Mouse (Mus musculus) hindbrain, embryonic 12.5 days (tissue): ENCODE measurements at regions not wholly inside any gene's neighbourhood (a gene's known extent, or its start where the extent isn't known, plus 50 kb on each side); places are given as distances from the start of the nearest gene placed in this dataset.
A peak's percentile ranks its signal among the peaks of the same experiment; 100 is the strongest.

Source experiments
- ATAC-seq: fragments of 200-750 bp; cut with Nextera tagmentation; 2 replicates; pipeline ENCODE4 v1.8.0; 2017; ENCODE audit warnings: moderate TSS enrichment; ENCODE audit not compliant: low FRiP score
- H3K27ac ChIP-seq: fragments of 300-500 bp; sonication (generic); 2 replicates; pipeline ENCODE4 v1.5.1; 2016; ENCODE audit warnings: mild to moderate bottlenecking
- H3K27me3 ChIP-seq: fragments of 300-500 bp; sonication (generic); 2 replicates; pipeline ENCODE4 v1.6.1; 2016; ENCODE audit warnings: mild to moderate bottlenecking
- H3K36me3 ChIP-seq: fragments of 300-500 bp; sonication (generic); 2 replicates; pipeline ENCODE4 v1.6.1; 2016; ENCODE audit warnings: mild to moderate bottlenecking
- H3K4me1 ChIP-seq: fragments of 300-500 bp; sonication (generic); 2 replicates; pipeline ENCODE4 v1.6.1; 2016
- H3K4me2 ChIP-seq: fragments of 300-500 bp; sonication (generic); replicated peaks from 2 replicates; pipeline ENCODE4 v1.6.1; 2016; ENCODE audit warnings: mild to moderate bottlenecking
- H3K4me3 ChIP-seq: fragments of 300-500 bp; sonication (generic); 2 replicates; pipeline ENCODE4 v1.5.1; 2016; ENCODE audit warnings: mild to moderate bottlenecking
- H3K9ac ChIP-seq: fragments of 300-500 bp; sonication (generic); 2 replicates; pipeline ENCODE4 v1.6.1; 2016; ENCODE audit warnings: mild to moderate bottlenecking, moderate library complexity
- H3K9me3 ChIP-seq: fragments of 300-500 bp; sonication (generic); replicated peaks from 2 replicates; pipeline ENCODE4 v1.6.1; 2016; ENCODE audit warnings: mild to moderate bottlenecking
- WGBS: fragments of 180-500 bp; shearing (Covaris S2); methylation state at CpG from one replicate; pipeline ENCODE4 v1.1.7; 2016; 5-methylcytosine and 5-hydroxymethylcytosine counted together

DNA sequence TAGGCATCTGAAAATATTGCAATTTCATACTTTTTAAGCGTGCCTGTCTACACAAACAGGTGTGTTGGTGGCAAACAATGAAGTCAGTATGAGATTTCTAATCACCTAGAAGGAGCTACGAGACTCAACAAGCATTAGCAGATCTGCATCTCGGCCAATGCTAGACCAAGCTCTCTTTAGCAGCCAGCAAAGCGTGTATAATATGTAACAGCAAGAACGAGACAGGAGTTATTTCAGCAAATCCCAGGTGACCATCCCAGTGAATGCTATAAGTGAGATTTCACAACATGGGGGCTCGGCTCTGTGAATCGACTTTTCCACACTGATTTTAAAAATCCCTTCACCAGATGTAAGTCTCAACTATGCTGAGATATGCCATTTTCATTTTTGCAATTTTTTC, 352.8 kb downstream of the Efnb2 start:
- Histone ChIP-seq H3K36me3 (no peaks in the 10 kb centered on the region), H3K9me3 (no peaks in the 10 kb centered on the region), H3K4me3 (no peak overlapping the region), H3K4me1 (0 out of 2 replicates have a peak, but pooled peaks cover 6% of the 10 kb centered on the region), H3K4me2 (no peak overlapping the region), H3K27me3 (no peaks in the 10 kb centered on the region), H3K9ac (no peak overlapping the region), H3K27ac (no peak overlapping the region)
- WGBS = 51% methylated on average over 7 of the region's 7 CpGs
- ATAC-seq = no peak

DNA sequence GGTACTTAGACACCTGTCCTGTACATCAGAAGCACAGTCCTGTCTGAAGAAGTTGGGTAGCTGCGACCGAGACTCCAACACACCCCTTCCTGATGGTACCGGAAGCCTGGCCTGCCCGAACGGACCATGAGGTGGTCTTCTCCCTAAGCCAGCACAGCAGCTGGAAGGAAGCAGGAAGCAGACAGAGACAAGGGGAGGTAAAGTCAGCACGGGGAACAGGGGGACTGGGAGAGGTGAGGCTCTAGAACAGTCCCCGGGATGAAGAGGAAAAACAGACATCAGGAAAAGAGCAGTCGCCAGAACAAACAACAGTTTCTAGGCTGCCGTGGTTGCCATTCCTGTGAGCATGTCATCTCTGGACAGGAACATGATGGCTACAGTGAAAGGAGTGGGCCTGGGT, 353.6 kb downstream of the Efnb2 start:
- 0 out of 2 replicates have a peak, but pooled peaks cover 6% of the 10 kb centered on the region for H3K4me1 ChIP-seq

DNA sequence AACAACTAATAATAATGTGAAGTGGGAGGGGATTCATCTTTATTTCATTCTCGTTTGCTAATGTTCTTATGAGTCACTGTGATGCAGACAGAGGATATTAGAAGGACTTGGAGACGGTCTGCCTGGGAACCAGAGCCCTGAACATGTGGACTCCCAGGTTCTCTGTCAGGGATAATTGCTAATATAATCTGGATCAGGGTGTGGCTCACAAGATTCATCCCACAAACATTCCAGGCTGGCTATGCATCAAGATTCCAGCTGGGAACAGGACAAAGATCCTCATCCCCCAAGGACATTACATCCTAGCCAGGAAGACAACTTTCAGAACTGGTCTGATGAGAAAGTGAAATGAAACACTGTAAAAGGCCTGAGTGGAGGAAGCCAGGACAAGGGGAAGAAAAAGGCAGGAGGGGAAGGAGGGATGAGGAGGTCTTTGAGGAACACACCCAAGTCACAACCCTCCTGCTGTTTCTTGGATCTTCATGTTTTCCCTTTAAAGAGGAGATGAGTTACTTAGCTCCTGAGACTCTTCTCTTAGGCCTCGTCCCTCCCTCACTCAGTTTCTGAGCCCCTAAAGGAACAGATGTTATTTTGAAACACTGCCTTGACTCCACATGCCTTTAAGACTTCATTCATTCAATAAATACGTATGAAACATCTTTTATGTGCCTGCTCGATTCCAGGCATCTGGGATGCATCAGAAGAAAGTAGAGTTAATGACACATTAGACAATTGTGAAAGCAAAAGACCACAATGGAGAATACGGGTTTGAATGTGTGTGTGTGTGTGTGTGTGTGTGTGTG, 360.9 kb downstream of the Efnb2 start:
- WGBS = 65% methylated on average over 6 of the region's 6 CpGs
- H3K9me3 ChIP-seq = no peaks in the 10 kb centered on the region
- H3K27ac ChIP-seq = no peak overlapping the region
- H3K27me3 ChIP-seq = no peaks in the 10 kb centered on the region
- H3K4me1 ChIP-seq = no peaks in the 10 kb centered on the region
- H3K36me3 ChIP-seq = no peaks in the 10 kb centered on the region
- H3K9ac ChIP-seq = no peak overlapping the region
- H3K4me3 ChIP-seq = no peak overlapping the region
- ATAC-seq = no peak
- H3K4me2 ChIP-seq = no peak overlapping the region

More for the DNA sequence above, 353.6 kb downstream of the Efnb2 start:
- H3K4me3 ChIP-seq = no peak overlapping the region
- no peaks in the 10 kb centered on the region for H3K36me3 ChIP-seq
- H3K27me3 ChIP-seq = no peaks in the 10 kb centered on the region
- ATAC-seq = no peak
- no peaks in the 10 kb centered on the region for H3K9me3 ChIP-seq
- H3K27ac ChIP-seq = no peak overlapping the region
- H3K9ac ChIP-seq = no peak overlapping the region
- 77% methylated on average over 9 of the region's 9 CpGs for WGBS
- H3K4me2 ChIP-seq = no peak overlapping the region

DNA sequence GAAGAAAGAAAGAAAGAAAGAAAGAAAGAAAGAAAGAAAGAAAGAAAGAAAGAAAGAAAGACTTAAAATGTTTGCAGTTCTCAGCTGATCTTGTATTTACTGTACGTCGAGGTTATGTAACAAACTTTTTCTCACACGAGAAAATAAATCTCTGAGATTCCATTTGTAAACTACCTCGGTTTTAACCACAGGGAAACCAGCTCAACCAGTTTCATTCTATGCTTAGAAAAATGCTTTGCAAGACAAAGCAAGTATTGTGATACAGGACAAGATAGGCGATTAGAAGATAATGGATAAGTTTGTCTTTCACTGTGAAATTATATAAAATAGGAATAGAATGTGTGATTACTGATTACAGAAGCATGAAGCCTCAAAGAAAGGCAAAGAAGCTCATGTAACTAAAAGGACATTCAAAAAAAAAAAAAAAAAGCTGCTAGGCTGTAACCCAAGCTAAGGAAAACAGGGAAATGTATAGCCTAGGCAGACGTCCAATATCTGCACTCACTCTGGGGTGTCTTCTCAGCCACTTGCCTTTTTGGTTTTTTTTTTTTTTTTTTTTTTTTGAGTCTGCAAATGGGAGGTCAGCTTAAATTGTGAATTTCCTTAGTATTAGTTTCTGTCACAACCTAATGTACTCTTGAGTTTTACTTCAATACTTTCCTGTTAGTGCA, 368.3 kb downstream of the Efnb2 start:
- Histone ChIP-seq H3K27ac (no peak overlapping the region), H3K4me2 (no peak overlapping the region), H3K4me1 (no peaks in the 10 kb centered on the region), H3K9me3 (no peaks in the 10 kb centered on the region), H3K27me3 (no peaks in the 10 kb centered on the region), H3K4me3 (no peak overlapping the region), H3K36me3 (no peaks in the 10 kb centered on the region), H3K9ac (no peak overlapping the region)
- no peak for ATAC-seq
- WGBS = 68% methylated on average over 6 of the region's 6 CpGs

DNA sequence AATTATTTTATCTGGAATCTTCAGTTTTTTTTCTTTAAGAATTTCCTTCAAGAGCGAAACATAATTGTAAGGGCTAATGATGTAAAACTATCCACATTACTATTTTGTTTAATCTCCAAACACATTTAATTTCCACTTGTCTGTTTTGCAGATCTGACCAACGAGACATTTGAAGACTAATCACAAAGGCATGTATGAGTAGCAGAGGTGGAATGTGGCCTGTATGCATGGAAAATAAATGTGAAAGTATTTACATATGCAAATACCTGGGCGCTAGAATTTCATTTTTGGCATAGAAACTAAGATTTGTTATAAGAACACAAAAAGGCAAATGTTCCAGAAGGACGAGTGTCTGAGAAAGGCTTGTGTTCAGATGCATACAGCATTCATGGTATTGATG, 375.2 kb downstream of the Efnb2 start:
- no peak overlapping the region for H3K9ac ChIP-seq
- WGBS = 82% methylated on average over 4 of the region's 4 CpGs
- no peaks in the 10 kb centered on the region for H3K9me3 ChIP-seq
- H3K4me2 ChIP-seq = no peak overlapping the region
- no peaks in the 10 kb centered on the region for H3K36me3 ChIP-seq
- ATAC-seq = no peak
- H3K4me3 ChIP-seq = no peak overlapping the region
- no peaks in the 10 kb centered on the region for H3K27me3 ChIP-seq
- H3K4me1 ChIP-seq = no peaks in the 10 kb centered on the region
- H3K27ac ChIP-seq = no peak overlapping the region

DNA sequence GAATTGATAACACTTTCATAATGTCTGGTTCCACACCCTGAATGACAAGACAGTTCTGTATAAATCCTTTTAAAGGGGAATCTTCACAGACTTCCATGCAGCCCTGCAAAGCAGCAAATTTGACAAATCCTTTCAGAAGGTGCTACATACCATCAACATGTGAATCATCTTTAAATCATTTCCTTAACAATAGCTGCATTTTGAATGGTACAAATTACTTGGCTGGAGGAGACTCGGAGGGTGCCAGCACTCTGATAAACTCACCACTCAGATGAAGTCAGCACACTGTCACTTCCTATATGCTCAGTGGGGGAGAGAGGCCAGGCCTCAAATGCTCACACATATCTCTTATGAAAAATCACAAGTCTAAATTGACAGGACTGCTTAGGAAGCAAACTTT, 386.1 kb downstream of the Efnb2 start:
- Histone ChIP-seq H3K9ac (no peak overlapping the region), H3K4me2 (no peak overlapping the region), H3K27ac (no peak overlapping the region), H3K4me3 (no peak overlapping the region), H3K4me1 (no peaks in the 10 kb centered on the region), H3K9me3 (no peaks in the 10 kb centered on the region), H3K27me3 (no peaks in the 10 kb centered on the region), H3K36me3 (no peaks in the 10 kb centered on the region)
- WGBS = 54% methylated on average over 1 of the region's 1 CpGs
- no peak for ATAC-seq

DNA sequence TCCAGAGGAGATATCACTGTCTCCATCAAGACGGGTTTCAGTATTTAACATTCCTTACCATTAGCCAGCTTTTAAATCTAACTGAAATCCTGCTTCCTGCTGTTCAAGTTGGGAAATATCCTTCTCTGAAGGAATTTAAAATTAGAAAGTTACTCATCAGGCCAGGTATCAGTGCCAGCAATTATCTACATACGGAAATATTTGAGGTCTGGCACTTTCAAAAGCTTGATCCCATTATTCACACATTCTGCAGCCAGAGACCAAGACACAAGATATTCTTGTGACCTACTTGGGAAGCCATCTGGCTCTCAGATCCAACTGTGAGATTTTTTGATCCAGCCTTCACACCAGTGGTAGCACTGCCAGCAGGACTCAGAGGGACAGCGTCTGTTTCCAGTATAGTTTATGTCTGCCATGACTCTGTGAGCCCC, 386.8 kb downstream of the Efnb2 start:
- Histone ChIP-seq H3K36me3 (no peaks in the 10 kb centered on the region), H3K27me3 (no peaks in the 10 kb centered on the region), H3K27ac (no peak overlapping the region), H3K9me3 (no peaks in the 10 kb centered on the region), H3K4me1 (no peaks in the 10 kb centered on the region), H3K9ac (no peak overlapping the region), H3K4me3 (no peak overlapping the region), H3K4me2 (no peak overlapping the region)
- no peak for ATAC-seq
- WGBS = 73% methylated on average over 3 of the region's 3 CpGs

DNA sequence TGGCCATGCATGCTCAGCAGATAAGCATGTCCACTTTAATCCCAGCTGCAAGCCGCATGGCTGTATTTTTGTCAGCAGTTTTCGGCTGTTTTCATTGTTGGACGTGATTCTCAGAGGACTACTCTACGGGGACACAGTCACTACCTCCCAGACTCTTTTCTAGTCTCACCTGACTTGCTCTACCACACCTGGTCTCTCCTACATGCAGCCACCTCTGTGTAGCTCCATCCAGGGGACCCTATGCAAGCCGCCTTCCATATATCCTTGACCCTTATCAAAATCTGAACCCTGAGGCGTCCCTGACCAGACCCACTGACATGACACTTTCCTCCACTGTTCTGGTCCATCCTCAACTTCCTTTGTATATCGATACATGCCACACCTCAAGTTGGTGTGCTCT, 402.2 kb downstream of the Efnb2 start:
- Histone ChIP-seq H3K36me3 (no peaks in the 10 kb centered on the region), H3K27me3 (no peaks in the 10 kb centered on the region), H3K4me3 (no peak overlapping the region), H3K4me1 (peaks cover 5% of the 10 kb centered on the region; the same call in 1 of the 2 replicates), H3K9me3 (no peaks in the 10 kb centered on the region), H3K27ac (no peak overlapping the region), H3K4me2 (no peak overlapping the region), H3K9ac (no peak overlapping the region)
- WGBS = 64% methylated on average over 7 of the region's 7 CpGs
- ATAC-seq = peak; percentile 43; the same call in 1 of the 2 replicates

DNA sequence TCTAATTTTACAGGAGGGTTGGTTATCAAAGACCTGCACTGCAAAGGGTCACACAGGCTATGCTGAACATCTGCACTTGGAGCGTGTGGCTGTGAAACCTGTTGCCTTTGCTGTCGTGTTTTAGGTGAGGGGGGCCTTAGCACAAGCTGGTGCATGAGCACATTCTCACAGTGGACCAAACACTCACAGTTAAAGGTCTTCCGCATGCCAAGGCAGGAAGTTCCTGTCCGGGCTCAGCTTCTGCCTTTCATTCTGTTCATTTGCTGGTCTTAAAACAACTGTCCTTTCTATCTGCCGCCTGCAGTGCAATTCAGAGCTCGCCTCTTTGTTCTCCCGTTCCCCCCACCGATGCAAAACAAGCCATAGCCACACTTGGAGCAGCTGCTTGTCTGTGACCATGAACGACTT, 402.8 kb downstream of the Efnb2 start:
- H3K27ac ChIP-seq = no peak overlapping the region
- H3K4me2 ChIP-seq = peak overlapping the region; percentile 21
- ATAC-seq = peak; percentile 80
- H3K36me3 ChIP-seq = no peaks in the 10 kb centered on the region
- peaks cover 5% of the 10 kb centered on the region; the same call in 1 of the 2 replicates for H3K4me1 ChIP-seq
- no peak overlapping the region for H3K9ac ChIP-seq
- no peaks in the 10 kb centered on the region for H3K27me3 ChIP-seq
- 4% methylated on average over 9 of the region's 9 CpGs for WGBS
- no peaks in the 10 kb centered on the region for H3K9me3 ChIP-seq
- no peak overlapping the region for H3K4me3 ChIP-seq

DNA sequence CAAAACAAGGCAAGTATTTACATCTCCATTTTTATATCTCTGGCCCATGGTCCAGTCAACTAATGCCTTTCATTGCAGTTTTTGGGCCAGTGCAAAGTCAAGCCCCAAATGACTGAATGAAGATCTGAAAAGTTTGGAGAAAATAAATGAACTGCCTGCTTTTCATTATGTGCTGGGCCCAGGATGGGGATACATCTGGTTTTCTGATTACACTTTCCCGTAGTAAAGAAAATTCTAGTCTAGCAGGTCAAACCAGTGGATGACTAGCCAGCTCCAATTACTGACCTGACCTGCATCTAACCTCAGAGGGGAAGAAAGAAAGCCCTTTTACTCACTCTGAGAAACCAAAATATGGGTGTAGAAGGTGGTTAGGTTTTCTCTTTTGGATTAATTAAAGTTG, 404.7 kb downstream of the Efnb2 start:
- peaks cover 5% of the 10 kb centered on the region; the same call in 1 of the 2 replicates for H3K4me1 ChIP-seq
- no peaks in the 10 kb centered on the region for H3K36me3 ChIP-seq
- no peaks in the 10 kb centered on the region; the same call in 1 of the 2 replicates for H3K9me3 ChIP-seq
- no peak overlapping the region for H3K9ac ChIP-seq
- no peaks in the 10 kb centered on the region for H3K27me3 ChIP-seq
- no peak overlapping the region for H3K4me2 ChIP-seq
- no peak overlapping the region for H3K4me3 ChIP-seq
- 55% methylated on average over 1 of the region's 1 CpGs for WGBS
- H3K27ac ChIP-seq = no peak overlapping the region
- no peak for ATAC-seq

DNA sequence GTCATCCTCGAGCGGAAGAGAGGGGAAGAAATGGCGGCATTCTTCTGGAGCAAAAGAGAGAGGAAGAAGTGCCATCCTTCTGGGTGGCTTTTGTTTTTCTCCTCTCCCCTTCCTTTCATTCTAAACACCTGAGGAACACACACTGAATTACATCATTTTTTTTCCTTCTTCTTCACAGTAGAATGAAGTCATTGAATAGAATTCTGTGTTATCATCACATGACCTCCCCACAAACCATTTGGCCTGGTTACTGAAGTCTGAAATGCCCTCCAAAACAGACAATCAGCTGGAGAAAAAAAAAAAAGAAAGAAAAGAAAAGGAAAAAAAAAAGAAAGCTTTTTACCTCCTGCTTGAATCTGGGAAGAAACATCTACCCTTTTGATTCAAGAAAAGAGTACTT, 406.6 kb downstream of the Efnb2 start:
- 93% methylated on average over 3 of the region's 3 CpGs for WGBS
- Histone ChIP-seq H3K36me3 (no peaks in the 10 kb centered on the region), H3K4me1 (peaks cover 5% of the 10 kb centered on the region; the same call in 1 of the 2 replicates), H3K9me3 (peaks cover 3% of the 10 kb centered on the region; the same call in 1 of the 2 replicates), H3K9ac (no peak overlapping the region), H3K4me3 (no peak overlapping the region), H3K27me3 (no peaks in the 10 kb centered on the region), H3K4me2 (no peak overlapping the region), H3K27ac (no peak overlapping the region)
- ATAC-seq = no peak

DNA sequence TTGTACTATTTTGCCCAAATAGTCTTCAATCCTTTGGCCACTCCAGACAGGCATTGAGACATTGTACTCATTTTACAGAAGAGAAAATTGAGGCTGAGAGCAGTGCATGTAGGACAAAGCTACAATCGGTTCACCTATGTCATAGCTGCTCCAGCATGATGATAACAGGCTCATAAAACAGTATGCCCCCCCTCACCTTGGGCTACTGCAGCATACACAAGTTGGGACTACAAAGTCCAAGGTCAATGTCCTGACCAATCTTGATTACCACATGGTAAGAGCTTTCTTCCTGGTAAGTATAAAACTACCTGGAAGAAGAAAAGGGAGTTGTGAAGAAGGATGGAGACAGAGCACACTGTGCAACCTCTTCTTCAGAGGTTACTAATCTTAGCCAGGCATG, 416.4 kb downstream of the Efnb2 start:
- whole genome bisulfite sequencing = 95% methylated on average over 1 of the region's 1 CpGs
- Histone ChIP-seq H3K9ac (no peak overlapping the region), H3K4me1 (peaks cover 15% of the 10 kb centered on the region), H3K27me3 (no peaks in the 10 kb centered on the region), H3K27ac (no peak overlapping the region), H3K36me3 (no peaks in the 10 kb centered on the region), H3K4me2 (no peak overlapping the region), H3K9me3 (no peaks in the 10 kb centered on the region), H3K4me3 (no peak overlapping the region)
- ATAC-seq = no peak
